Mouse (Mus musculus): Measurements from ENCODE around the gene Dyrk1b.

- no peak for TF ChIP-seq POLR2A (IDR thresholded peaks at IDR 0.05; ENCODE audit: borderline replicate concordance, extremely low read depth, insufficient read depth, insufficient read length, poor library complexity, severe bottlenecking)
- TF ChIP-seq CTCF (IDR thresholded peaks at IDR 0.05; ENCODE audit: borderline replicate concordance, extremely low read depth, insufficient read depth, insufficient read length), result no peak
These were observed 29.2 kb downstream of the Dyrk1b start for GRCm38 (mm10) chr7:28208396-28208987.

Measured in brain, embryonic 14.5 days (tissue).